Mouse (Mus musculus) left cerebral cortex, adult 11 months (tissue): ENCODE results near the gene Fmod.

ENCODE experiments used
- DNase-seq: peaks from one replicate; pipeline ENCODE4 v3.0.0; 2022; ENCODE audit warnings: low spot score

Fmod gene

GRCm38 (mm10) chr1:134097080-134097855 is 60.2 kb downstream of the Fmod start:
- no peak for DNase-seq
